Mouse (Mus musculus) gastrocnemius, postnatal 14 days (tissue): ENCODE measurements around the gene Llcfc1. TPM values are rescaled to one million over a fixed set of nuclear protein-coding genes. Genes with fewer than 3 reads are reported as not detected.

Experiments
- DNase-seq: peaks from one replicate; pipeline ENCODE4 v3.0.0; 2021; ENCODE audit warnings: mixed read lengths
- intact Hi-C: fragments of 180-260 bp; cut with DNase I; formaldehyde crosslinking; loops from one replicate; pipeline ENCODE4 v1.15.1; 2025; ENCODE audit warnings: low total_unique reads
- total RNA-seq, 2 experiments: library from RNA; stranded (reverse); gene quantifications; 2 replicates each; pipeline ENCODE4 v1.2.3; 2021

Llcfc1 gene
- total RNA-seq, 2 experiments from 2014 or later: not detected

DNA sequence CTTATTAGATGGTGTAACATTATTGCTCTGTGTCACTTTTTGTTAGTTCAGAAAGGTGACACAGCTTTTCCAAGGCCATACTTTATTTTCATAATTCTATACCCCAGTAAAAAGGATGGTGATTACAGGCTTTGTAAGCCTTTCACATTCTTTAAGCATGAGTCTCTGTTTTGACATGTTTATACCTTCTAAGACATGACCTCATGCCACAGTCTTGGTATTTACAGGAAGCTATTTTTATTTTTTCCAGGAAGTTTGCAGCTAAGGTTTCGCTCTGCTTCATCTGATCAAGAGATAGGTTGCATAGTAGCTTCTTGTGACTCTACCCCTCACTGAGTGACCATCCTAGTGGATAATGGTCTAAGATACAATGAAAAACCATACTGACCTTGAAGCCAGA is 10.2 kb downstream of the Llcfc1 start:
- DNase-seq: no peak
- intact Hi-C loops: no loop called here

- intact Hi-C loops: no loop called here
- no peak for DNase-seq
Observed at GRCm38 (mm10) chr6:41701245-41701644, 17.0 kb downstream of the Llcfc1 start.

DNA sequence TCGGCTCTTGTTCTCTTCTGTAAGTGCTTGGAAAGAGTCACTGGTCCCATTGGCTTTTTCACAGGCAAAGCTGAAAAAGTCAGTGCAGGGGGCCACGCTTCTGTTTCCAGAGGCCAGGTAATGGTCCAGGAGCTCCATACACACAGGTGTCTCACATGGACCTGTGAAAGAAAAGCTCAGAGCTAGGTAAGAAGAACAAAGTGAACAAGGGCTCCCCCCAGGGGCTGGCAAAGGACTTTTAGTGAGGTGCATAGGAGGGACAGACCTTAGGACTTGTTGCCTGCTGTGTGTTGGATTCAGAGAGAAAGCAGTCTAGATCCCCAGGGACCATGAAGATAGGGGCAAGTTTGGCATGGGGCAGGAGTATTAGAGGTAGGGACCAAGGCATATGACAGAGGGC is 18.7 kb downstream of the Llcfc1 start:
- intact Hi-C loops: no loop called here
- no peak for DNase-seq

GRCm38 (mm10) chr6:41704123-41704522 is 19.9 kb downstream of the Llcfc1 start, which contains the start of gene Kel:
Gene Kel (minus strand): TSS chr6:41704339.
- DNase-seq: no peak

DNA sequence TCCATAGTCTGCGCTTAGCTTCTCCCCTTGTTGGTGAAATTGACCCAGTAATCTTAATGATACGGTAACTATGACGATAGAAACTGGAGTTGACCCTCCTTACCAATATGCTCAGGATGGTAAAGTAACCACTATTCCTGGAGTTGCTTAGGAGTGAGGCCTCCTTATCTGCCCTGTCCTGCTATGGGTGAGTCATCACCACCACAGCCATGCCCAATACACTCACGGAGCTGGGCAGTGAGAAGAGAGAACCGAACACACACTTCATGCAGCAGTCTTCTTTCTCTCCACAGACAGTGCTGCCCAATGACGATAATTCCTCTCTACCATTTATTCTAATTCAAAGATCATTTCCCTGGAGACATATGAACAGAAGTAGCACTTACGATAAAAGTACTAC is 22.0 kb downstream of the Llcfc1 start:
- DNase-seq: no peak
- intact Hi-C loops: no loop called here

More at GRCm38 (mm10) chr6:41704123-41704522, 19.9 kb downstream of the Llcfc1 start, which contains the start of gene Kel:
- intact Hi-C loops: no loop called here

DNA sequence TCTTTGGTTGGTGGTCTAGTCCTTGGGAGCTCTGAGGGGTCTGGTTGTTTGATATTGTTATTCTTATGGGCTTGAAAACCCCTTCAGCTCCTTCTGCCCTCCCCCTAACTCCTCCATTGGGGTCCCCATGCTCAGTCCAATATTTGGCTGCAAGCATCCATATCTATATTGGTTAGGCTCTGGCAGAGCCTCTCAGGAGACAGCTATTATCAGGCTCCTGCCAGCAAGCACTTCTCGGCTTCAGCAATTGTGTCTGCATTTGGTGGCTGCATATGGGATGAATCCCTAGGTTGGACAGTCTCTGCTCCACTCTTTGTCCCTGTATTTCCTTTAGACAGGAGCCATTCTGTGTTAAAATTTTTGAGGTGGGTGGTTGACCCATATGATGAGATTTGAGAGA is 26.1 kb downstream of the Llcfc1 start:
- intact Hi-C loops: no loop called here
- DNase-seq: no peak

DNA sequence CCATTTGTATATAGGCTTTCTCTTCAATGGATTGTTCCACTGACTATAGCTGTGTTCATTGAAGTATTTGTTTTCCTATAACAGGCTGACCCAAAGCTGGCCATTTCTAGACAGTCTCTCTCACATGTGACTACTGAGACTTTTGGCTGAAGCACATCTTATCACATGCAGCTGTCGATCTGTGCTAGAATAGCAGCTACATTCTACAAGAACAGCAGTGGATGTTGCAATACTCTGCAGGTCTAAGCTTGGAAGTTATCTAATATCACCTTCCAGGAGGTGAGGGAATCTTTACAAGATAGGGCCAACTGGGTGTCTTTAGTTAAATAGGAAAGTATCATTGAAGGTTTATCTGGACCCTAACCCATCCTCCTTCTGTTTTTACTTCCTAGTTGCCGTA is 37.2 kb downstream of the Llcfc1 start:
- intact Hi-C loops: no loop called here
- no peak for DNase-seq

- intact Hi-C loops: no loop called here
Observed at GRCm38 (mm10) chr6:41727989-41728609, 43.9 kb downstream of the Llcfc1 start.

DNA sequence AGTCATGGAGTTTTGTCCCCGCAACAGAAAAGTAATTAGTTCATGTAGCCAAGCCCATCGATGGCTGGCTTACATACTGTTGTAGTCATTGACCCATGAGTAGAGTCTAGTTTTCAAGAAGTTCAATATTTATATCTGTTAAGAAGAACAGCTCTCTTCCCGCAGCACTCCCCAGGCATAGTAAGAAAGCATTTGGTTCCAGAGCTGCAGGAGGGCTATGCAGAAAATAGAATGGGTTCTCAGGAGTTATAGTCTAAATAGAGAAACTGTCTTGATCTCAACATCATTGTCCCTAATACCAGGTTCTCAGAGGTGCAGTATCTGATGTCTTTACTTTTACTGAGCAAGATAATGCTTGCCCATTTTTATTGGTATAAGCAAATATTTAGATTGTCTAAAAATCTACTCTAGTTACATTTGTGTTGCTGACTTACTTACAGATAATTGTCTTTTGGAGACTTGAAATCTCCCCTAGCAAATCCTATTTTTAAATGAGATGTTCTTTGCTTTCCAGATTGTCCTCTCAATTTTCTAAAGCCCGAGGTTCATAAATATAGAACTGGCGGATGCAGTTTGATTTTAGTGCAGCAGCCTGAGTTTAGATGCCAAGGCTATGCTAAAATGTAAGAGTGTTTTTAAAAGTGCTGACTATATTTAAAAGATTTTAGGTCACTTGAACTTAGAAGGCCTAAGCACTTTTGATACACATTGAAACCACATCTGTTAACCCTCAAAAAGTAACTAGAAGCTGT is 50.7 kb downstream of the Llcfc1 start:
- DNase-seq: no peak
- intact Hi-C loops: no loop called here

More at GRCm38 (mm10) chr6:41727989-41728609, 43.9 kb downstream of the Llcfc1 start:
- no peak for DNase-seq

Other genes starting within 250 kb of the Llcfc1 start
- not detected for gene Gm10334, start 238.3 kb upstream of the Llcfc1 start, total RNA-seq
- gene Prss1, start 225.5 kb upstream of the Llcfc1 start, total RNA-seq: not detected
- not detected for gene Prss2, start 162.6 kb upstream of the Llcfc1 start, total RNA-seq
- 1 to 10 TPM; 1.2 to 2.5 TPM for gene Ephb6, start 78.9 kb upstream of the Llcfc1 start, total RNA-seq
- not detected for gene Trpv6, start 48.0 kb upstream of the Llcfc1 start, total RNA-seq
- not detected for gene Trpv5, start 3.7 kb upstream of the Llcfc1 start, total RNA-seq
- gene Kel, start 19.9 kb downstream of the Llcfc1 start, total RNA-seq: not detected
- not detected for gene Olfr459, start 90.7 kb downstream of the Llcfc1 start, total RNA-seq
- not detected for gene Pip, start 163.1 kb downstream of the Llcfc1 start, total RNA-seq
- gene Sval2, start 168.6 kb downstream of the Llcfc1 start, total RNA-seq: not detected